Mouse (Mus musculus) CD4-positive naive resting alpha-beta T cell, adult 76 days (primary cell): ENCODE measurements around the gene Slc23a2. TPM values are rescaled to one million over a fixed set of nuclear protein-coding genes. Genes with fewer than 3 reads are reported as not detected.

Experiments
- total RNA-seq: library from RNA; stranded (reverse); gene quantifications from one replicate; pipeline ENCODE4 v1.2.4, GENCODE M21; 2023

Slc23a2 gene
- total RNA-seq, result 45.0 TPM

DNA sequence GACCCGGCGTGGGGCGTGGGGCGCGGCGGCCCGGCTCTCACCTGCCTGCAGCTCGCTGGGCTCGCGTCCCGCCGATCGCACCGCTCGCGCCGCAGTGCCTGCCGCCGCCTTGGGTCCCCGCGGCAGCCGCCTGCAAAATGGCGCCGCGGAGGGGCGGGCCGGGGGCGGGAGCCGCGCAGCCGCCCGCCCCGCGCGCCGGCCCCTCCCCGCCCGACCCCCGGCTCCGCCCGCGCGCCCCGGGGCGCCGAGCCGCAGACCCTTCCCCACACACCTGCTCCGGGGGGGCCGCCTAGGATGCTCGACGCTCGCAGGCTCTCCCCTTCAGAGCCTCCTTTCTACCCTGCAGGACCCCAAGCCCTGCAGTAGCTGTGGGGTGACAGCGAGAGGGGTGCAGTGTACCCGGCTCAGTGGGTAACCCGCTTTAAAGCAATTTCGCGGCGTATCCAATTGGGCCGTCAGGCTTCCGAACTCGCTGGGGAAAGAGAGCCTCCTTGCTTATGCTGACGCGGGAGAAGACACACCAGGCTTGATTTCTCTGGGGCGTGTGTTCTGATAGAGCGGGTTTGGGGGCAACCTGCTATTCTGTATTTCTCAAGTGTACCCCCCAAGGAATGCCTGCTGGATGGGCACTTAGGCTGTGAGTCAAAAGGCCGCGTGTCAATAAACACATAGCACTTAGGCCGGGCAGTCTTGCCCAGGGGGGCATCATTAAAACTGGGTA lies at the start of gene Slc23a2:
Gene Slc23a2, minus strand, starts transcription at position 138 of the 721 bp plus-strand sequence.

GRCm38 (mm10) chr2:132029646-132030417 lies 115.1 kb downstream of the Slc23a2 start, which contains the start of gene Rassf2:
Gene Rassf2, minus strand, starts transcription at chr2:132030258.

Other genes starting within 250 kb of the Slc23a2 start
- gene Prnp, start 235.2 kb downstream of the Slc23a2 start, total RNA-seq, result 8.7 TPM
- not detected for gene Prn, start 235.2 kb downstream of the Slc23a2 start, total RNA-seq
- gene Prnd, start 194.2 kb downstream of the Slc23a2 start, total RNA-seq, result not detected
- 138 TPM for gene Rassf2, start 114.8 kb downstream of the Slc23a2 start, total RNA-seq
- gene Tmem230, start 102.7 kb upstream of the Slc23a2 start, total RNA-seq, result 17.9 TPM
- 233 TPM for gene Pcna, start 108.2 kb upstream of the Slc23a2 start, total RNA-seq
- 94.3 TPM for gene Cds2, start 118.0 kb upstream of the Slc23a2 start, total RNA-seq
- not detected for gene Prokr2, start 240.3 kb upstream of the Slc23a2 start, total RNA-seq